In the genomic region with DNA sequence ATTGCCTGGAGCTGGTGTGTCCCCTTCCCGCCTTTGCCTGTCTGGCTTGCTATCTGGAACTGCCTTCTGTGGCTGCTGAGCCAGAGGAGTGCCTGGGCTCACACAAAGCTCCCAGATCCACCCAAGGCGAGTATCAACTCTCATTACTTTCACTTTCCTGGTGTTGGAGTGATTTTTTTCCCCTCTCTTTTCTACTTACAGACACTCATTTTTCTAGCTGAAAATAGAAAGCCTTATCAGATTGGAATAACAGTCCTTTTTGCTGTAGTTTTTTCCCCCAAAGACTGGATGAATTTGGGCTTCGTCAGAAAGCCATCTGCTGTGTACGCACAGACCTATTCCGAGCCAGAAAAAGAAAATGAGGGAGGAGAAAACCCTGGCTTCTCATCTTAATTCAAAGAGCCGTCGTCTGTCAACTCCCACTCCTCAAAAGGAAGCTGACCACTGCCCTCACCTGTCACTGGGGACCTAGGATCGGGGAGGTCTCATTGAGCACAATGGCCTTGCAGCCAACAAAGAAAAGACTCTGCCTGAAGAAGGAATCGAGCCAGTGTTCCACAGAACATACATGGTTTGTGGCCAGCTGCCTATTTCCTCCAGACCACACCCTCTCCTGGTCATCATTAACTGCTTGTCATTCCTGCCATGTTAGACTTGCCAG, we compare ENCODE assay signal across 8 mouse cellular contexts.
A peak's percentile ranks its signal among the peaks of the same experiment; 100 is the strongest.
DNase-seq lines count a peak whose midpoint lies in the region; ATAC-seq lines count a peak whose summit lies in the region.

No protein-coding gene starts in this region.

- ATAC-seq in megakaryocyte, adult 5-6 weeks (ENCODE audit: poor library complexity, severe bottlenecking), result no peak

- DNase-seq in frontal cortex, postnatal 14 days (ENCODE audit: low spot score in 2 of 2), result peak; percentile 9 to 18
- DNase-seq in layer of hippocampus, adult 18-20 months (ENCODE audit: low spot score in 2 of 2), result peak; percentile 59 to 64
- peak; percentile 17 to 33 for DNase-seq in right cerebral cortex, postnatal 36 days (ENCODE audit: low spot score in 2 of 2)
- no peak for DNase-seq in cerebellum, adult 11-12 months
- DNase-seq in kidney, adult 18-20 months, result no peak
- no peak for DNase-seq in spleen, adult 18-20 months

- no peaks in the 10 kb centered on the region for H3K36me3 ChIP-seq in megakaryocyte, embryonic 14.5 days (replicated peaks; ENCODE audit: low read length)

- peaks cover 5% of the 10 kb centered on the region for H3K27me3 ChIP-seq in megakaryocyte, embryonic 14.5 days (replicated peaks)

- no peaks in the 10 kb centered on the region for H3K9me3 ChIP-seq in megakaryocyte, embryonic 14.5 days

- peak overlapping the region; percentile 54 for H3K4me3 ChIP-seq in megakaryocyte, embryonic 14.5 days (replicated peaks)

- H3K4me1 ChIP-seq in megakaryocyte, embryonic 14.5 days, result no peaks in the 10 kb centered on the region; the same call in 1 of the 2 replicates

Comparison
In these comparisons a context has a peak if more than half of its experiments do, and no peak if none do; other contexts are left out.
1. DNase-seq: peak in frontal cortex, postnatal 14 days (2 of 2), layer of hippocampus, adult 18-20 months (2 of 2) and right cerebral cortex, postnatal 36 days (2 of 2); none in cerebellum, adult 11-12 months (single experiment), kidney, adult 18-20 months (single experiment) and spleen, adult 18-20 months (0 of 2).